Mouse (Mus musculus) adipocyte (in vitro differentiated cells): Measurements from ENCODE around the gene Zmiz1.
A peak's percentile ranks its signal among the peaks of the same experiment; 100 is the strongest.

Experiments
- DNase-seq: peaks from one replicate; pipeline ENCODE4 v3.0.0-alpha.2; 2016; ENCODE audit warnings: low spot score

Zmiz1 gene

DNA sequence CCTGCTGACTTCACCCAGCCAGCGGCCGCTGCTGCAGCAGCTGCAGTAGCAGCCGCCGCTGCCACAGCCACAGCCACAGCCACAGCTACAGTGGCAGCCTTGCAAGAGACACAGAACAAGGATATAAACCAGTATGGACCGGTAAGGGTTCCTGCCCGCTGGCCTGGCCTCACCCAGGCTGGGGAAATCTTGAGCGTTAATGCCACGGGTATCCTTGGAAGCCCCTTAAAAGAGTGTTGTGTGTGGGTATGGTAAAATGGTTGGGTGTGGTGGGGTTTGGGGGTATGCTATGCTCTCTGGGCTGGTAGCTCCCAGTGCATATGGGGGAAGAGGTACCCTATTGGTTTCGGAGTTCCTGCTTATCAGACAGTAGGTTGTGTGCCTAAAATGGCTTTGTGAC, 186.7 kb downstream of the Zmiz1 start:
- DNase-seq = no peak

DNA sequence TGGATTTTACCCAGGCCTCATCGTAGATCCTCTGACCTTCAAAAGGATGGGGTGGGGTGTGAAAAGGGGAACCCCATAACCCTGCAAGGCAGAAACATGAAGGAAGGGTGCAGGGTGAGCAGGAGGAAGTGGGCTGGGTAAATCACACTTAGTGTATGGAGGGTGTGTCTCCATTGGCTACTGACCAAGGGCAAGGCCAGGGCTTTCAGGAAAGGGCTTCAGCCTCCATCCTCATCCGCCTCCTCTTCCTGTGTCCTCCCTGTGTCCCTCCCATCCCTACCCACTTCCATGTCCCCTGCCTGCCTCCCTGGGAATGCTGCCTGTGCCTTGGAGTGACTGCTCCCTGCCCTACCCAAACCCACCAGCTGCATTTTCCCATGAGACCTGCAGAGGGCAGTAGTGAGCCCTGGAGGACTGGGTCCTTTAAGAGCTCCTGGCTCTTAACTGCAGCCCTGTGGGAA, 187.2 kb downstream of the Zmiz1 start:
- DNase-seq = peak; percentile 57

DNA sequence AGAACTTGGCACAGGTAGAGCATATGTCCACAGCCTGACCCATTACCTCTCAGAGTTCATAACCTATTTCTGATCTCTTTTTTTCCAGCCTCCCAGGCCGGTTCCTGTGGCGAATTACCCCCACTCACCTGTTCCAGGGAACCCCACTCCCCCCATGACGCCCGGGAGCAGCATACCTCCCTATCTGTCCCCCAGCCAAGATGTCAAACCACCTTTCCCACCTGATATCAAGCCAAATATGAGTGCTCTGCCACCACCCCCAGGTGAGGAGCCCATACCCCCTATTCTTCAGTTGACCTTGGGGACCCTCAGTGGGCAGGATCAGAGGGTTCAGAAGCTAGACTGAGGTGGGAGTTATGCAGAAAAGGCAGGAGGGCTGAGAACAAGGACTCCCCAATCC, 192.1 kb downstream of the Zmiz1 start:
- DNase-seq = no peak

DNA sequence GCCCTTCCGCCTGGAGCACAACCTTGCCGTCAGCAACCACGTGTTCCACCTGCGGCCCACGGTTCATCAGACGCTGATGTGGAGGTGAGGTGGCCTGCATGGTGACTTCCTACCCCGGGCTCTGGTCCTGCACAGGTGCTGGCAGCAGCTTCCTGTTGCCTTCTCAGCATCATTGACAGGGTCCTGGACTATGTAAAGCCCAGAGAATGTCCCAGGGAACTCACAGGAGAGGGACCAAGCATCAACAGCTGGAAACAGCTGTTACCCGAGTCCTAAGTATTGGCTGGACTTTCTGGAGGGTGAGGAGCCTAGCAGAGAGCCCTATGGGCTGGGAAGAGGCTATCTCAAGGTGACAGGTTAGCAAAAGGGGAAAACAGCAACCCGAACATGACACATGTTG, 192.9 kb downstream of the Zmiz1 start:
- DNase-seq = no peak

DNA sequence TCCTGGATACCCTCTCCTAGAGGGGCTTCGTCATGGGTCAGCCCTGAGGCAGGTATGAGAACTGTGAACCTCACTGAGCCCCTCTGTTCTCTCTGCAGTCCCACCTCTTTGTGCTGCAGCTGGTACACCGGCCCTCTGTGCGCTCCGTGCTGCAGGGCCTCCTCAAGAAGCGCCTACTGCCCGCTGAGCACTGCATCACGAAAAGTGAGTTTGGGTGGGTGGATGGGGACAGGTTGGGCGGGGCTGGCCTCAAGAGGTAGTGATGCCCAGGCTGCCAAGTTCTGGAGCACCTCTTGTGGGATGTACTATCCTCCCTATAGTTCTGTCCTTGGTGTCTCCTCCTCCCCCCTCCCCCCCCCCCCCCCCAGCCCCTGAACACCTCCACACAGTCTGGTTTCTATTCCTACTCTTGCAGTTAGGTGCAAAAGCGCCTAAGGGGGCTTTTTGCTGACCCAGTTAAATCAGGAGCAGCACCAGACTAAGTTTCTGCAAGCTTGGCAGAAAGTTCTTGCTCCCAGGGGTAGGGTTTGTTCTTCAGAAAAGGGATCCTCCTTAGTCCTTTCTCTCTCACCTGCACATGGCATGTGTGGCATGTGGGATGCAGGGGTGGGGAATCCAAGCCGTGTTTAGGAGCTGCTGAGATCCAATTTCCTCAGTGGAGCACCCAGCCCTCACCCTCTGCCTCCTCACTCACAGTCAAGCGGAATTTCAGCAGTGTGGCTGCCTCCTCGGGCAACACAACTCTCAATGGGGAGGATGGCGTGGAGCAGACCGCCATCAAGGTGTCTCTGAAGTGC, 195.6 kb downstream of the Zmiz1 start:
- DNase-seq = no peak

DNA sequence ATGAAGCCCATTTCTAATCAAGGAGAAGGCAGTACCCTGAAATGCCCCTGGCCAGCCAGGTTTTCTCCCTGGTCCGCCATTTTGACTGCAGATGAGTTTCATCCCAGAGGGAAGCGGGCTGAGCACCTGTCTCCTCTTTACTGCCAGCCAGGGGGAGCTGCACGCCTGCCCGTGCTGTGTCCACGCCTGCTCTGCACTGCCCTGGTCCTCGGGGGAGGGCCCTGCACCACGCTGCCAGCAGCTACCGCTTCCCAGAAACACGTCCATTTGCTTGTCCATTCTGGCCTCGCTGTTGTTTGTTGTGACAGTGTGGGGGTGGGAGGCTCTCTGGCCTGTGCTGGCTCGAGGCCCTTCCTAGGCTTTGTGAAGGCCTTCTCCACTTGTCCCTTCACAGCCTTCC, 201.7 kb downstream of the Zmiz1 start:
- DNase-seq = no peak

DNA sequence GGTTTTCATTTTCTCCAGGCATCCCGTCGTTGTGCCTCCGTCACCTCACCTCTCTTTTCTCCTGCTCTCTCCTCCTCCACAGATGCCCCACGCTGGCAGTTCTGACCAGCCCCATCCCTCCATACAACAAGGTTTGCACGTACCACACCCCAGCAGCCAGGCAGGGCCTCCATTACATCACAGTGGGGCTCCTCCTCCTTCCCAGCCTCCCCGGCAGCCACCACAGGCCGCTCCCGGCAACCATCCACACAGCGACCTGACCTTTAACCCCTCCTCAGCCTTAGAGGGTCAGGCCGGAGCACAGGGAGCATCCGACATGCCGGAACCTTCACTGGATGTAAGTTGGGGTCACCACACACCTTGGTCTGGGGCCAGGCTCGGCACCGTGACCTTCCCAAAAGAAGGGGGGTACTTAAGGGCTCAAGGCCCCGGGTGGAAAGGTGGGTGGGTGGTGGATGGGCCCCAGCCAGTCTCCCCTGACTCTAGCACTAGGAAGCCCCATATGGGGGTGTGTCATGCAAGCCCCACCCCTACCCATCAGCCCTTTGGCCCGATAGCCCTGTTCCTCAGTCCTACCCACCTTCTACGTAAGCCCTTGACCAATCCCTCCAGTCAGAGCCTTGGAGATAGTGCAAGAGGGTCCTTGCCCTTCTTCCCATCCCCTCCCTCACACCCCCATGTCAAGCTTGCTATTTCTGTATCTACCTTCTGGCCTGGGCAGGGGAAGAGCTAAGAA, 202.4 kb downstream of the Zmiz1 start:
- DNase-seq = no peak

DNA sequence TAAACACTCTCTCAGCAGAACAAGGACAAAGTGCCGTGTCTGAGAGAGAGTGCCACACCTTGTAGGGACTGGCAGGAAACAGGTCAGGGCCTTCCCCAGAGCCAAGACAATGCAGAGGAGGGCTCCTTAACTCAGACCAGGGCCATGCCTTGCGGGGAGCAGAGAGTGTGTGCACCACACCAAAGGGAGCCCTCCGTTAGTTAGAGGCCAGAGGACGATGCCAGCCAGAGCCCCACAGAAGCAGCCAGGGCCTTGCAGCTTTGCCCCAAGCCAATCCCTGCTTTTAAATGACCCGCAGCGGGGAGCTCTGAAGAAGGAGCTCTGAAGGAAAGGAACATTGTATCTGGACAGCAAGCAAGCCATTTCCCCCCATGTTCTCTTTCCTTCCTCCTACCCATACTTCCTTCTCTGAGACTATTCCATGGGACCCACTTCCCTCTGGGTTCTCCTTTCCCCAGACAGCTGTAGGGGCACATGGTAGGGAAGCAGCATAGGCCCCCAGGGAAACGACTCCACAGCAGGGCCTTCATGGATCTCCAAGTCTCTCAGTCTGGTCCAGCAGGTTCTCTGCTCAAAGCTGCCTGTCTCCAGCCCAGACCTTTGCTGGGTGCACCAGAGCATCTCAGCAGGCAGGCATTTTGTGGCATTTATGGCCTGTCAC, 204.8 kb downstream of the Zmiz1 start:
- no peak for DNase-seq

DNA sequence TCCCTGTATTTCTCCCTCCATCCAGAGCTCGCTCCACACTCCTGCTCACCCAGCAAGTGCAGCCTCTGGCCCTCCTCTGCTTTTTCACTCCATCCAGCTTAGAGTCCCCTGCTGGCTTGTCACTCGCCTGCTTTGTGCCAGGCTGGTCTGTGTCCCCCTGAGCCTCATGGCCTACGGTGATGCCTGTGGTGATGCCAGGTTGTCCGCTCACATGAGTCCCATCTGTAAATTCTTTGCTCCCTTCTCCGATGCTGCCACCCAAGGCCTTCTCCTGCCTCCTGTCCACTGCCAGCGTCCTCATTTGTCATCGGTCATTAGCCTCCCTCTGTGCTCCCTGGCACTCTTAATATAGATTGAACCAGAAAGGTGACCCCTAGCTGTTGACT, 205.3 kb downstream of the Zmiz1 start:
- DNase-seq = no peak

DNA sequence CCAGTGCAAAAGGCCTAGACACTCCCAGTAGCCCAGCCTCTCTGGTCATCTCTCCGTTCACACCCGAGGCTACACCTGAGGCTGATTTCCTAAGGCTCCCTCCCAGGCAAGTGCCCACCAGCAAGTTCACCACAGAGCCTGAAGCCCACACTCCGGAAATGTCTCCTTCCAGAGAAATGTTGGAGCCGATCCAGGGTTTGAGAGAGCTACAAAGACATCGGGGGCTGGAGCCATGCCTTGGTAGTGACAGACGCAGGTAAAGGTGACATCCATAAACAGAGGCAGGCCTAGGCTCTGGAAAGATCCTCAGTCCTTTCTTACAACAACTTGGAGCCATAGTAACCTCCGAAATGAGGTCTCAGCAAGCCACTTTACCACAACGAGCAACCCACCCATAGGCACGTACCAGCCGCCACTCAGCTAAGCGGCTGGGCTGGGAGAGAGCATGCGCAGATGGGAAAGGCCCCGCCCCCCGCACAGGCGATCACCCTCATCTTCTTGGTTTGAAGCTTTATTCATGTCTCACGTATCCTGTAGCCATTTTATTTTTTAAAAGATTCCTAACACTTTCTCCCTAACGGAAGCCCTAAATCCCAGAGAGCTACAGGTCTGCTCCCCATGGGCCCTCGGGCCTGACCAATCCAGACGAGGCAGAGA, 206.5 kb downstream of the Zmiz1 start:
- DNase-seq = no peak

DNA sequence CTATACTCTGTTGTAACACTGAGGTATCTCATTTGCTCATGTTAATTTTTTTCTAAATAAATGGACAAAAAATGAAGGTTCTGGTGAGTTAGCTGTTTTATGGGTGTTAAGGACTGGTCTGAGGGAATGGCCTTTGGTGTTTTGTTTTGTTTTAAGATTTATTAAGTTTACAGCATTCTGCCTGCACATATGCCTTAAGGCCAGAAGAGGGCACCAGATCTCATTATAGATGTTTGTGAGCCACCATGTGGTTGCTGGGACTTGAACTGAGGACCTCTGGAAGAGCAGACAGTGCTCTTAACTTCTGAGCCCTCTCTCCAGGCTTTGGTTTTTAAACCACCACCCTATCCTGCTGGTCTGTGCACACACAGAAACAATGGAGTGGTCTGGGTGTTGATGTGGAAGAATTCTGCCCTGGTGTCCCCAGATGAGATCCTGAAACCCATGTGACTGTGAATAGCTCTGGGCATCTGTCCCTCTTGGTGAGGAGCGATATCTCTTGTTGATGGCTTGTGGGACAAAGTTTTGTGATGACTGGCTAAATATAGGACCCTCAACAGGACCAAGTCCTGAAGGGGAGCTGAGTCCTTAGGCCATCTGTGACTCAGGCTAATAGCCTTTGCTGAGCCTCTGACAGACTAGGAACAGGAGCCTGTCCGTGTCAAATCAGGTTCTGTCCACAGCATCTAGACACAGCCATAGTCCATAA, 207.8 kb downstream of the Zmiz1 start:
- peak; percentile 13 for DNase-seq

DNA sequence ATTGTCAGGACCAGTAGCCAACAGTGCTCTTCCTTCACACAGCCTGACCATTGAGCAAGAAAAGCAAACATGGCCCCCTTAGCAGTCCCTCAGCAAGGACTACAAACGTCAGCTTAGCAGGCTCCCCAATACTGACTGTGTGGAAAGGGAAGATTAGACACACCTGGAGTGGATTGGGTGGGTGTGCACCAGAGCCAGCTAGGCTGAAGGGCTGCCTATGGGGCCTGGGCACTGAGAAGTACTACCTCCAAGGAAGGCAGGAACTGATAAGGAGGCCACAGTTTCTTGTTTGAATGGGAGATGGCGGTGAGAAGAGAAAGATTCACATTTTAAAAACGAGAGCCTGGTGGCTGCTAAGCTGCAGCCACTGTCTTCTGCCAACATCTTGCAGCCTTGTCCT, 208.6 kb downstream of the Zmiz1 start:
- no peak for DNase-seq

DNA sequence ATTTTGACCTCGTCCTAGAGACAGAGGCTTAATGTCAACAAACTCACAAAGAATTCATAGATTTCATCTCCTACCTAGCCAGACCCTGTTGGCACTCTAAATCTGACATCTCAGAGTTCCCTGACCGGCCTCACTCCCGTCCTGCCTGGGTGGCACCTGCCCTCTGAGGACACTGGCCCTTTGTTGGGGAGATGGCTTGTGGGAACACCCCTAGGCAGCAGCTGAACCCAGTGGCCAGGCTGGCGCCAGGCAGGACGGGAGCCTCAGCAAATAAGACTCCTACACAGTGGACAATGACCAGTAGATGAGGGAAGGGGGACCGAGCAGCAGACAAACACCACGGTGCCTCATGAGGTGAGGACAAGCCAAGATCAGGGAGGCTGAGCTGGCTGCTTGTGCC, 220.6 kb downstream of the Zmiz1 start:
- DNase-seq = no peak

DNA sequence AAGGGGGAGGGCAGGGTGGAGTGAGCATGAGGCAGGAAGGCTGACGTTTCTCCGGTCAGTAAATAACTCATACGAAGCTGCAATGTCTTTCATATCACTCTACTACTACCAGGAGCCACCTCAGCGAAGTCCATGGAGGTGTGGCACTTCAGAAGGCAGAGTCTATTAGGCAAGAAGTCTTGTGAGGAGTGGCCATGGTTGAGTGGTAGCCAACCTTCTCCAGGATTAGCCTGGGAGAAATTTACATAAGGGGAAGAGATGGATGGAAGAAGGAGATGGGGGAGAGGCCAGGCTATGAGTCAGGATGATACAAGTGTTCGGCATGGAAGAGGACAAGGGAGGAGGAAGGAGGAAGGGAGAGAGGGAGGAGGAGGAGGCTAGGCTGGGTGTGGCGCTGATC, 223.0 kb downstream of the Zmiz1 start:
- DNase-seq = no peak

DNA sequence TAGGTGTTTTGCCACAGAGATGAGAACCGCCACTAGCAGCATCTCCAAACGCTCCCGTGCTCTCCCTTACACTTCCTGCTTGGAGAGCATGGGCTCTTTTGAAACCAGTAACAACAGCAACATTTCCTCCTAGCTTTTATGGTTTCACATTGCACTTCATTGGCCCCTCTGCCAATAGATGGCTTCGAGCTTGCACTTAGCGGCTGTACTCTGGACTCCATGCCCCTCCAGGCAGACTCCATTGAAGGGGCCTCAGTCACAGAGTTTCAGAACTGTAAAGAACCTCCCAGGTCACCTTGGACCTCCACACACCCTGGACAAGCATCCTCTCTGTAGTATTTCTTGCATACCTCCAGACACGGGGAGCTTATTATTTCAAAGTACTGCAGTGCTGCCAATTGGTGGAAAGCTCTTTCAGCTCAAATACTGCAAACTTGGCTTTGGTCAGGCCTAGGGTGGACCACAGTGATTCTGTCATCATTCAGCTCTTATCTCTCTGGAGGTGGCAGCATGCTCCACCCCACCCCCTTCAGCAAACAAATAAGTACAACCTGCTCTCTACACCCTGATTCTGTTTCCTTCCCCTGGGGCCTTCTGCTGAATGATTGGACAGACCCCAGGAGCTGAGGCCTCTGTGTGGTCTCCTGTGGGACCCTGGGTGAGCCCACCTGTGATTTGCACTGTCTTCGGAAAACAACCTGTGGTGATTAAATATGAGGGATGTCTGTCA, 227.4 kb downstream of the Zmiz1 start:
- no peak for DNase-seq

DNA sequence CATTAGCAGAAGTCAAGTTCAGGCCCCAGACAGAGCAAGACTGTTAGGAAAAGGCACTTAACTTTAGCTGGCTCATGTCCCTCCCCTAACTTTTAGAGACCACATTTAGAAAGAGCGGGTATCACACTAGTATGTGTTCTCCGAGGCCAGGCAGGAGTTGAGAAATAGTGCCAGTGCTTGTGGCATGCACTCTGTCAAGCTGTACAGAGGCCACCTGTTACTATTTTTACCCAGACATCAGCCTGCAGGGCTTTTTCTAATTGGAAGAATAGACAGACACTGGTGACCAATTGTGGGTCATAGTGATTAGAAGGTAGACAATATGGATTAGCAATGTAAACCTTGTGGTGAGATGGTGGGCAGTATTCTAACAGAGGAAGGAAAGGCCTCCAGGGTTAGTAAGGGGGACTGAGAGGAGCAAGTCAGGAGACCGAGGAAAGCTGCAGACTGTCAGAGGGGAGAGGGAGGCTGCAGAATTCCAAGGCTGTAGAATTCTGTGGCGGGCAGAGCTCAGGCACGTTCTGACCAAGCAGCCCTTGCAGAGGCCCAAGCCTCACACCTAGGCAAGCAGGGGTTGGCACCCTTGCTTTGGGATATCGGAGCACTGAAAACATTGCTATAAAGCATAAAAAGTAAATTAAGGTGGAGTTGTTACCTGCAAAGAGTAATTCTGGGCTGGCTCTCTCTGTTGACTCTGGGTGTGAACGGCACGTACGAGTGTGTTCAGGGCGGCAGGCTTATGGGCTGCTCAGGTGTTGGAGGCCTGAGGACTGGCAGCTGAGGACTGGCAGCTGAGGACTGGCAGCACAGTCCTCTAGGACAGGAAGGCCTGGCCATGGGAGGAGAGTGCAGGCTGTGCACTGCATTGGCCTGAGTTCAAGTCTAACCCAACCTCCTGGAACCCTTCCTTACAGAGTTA, 228.3 kb downstream of the Zmiz1 start:
- DNase-seq = peak; percentile 38

DNA sequence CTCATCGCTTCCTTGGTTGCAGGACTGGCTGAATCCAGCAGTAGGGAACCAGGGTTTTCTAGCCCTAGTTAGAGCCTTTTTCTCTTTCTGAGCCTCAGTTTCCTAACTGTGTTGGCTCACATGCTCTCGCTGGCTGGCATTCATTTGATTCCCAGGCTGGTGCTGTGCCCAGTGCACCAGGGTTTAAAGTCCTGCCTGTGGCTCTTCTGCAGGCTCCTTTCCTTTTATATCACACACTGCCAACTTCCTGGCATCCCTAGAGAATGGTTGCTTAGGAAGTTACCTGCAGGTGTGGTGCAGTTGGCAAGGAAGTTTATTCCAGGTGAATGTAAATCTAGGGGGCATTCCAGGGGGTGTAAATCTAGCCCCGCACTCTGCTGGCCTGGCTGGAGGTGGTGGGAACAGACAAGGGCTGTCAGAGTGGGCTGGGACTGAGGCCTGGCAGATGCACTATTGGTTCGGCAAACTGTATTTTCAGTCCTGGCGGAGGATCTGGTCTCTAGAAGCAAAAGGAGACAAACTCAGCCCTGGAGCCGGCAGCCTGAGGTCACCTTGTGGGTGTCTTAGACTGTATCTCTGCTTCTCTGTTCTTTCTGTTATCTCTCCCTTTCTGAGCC, 234.4 kb downstream of the Zmiz1 start:
- DNase-seq = no peak

DNA sequence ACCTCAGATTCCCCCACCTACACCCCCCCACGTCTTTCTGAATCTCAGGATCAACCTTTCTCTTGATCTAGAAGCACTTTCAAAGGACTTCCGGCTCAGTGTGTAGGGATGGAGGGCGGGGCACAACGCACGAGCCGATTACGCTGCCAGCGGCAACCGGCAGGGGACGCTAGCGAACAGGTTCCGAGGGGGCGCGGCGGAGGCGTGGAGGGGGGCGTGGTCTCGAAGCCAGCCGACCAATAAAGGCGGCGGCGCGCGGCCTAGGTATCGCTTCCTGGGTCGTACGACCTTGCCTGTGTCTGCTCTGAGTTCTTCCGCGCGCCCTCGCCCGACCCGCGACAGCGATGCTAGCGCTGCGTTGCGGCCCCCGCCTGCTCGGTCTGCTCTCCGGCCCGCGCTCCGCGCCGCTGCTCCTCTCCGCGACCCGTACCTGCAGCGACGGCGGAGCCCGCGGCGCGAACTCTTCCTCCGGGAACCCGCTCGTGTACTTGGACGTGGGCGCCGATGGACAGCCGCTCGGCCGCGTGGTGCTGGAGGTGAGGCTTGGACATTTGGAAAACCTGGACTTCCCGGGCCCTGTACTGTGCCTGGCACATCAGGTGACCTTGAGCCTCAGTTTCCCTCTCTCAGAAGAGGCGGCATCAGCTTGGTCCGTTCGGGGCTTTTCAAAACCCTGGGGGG, 235.0 kb downstream of the Zmiz1 start, which contains the start of gene Ppif:
Gene Ppif, plus strand, starts transcription at position 267 of the 681 bp plus-strand sequence.
- DNase-seq = peak; percentile 86

DNA sequence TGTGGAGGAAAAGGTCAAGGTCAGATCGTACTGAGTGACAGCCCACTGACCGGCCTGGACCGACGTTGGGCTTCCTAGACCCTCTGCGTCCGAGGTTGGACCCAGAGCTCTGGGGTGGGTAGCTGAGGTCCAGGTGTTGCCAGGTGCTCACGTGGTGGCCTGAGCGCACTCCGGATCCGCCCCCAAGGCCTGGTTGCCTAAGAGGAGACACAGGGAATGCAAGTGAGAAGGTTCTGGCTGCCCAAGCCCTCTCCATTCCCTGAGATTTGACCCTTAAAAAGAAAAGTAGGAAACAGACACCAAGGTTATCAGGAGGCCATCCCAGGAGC, 235.5 kb downstream of the Zmiz1 start:
- DNase-seq = no peak
